Mouse (Mus musculus) heart, adult 2 months (tissue): Measurements from ENCODE around the gene Slco3a1. TPM values are rescaled to one million over a fixed set of nuclear protein-coding genes. Genes with fewer than 3 reads are reported as not detected.

Experiments
- DNase-seq, 2 experiments: peaks; one replicate each; pipeline ENCODE4 v3.0.0; 2021
- H3K27ac ChIP-seq: fragments of 200-600 bp; 2 replicates; pipeline ENCODE4 v1.8.1; 2022
- H3K27me3 ChIP-seq: fragments of 200-500 bp; 2 replicates; pipeline ENCODE4 v1.6.1; 2012; ENCODE audit warnings: mild to moderate bottlenecking, low read length, inconsistent platforms, mixed read lengths; ENCODE audit not compliant: control insufficient read depth, insufficient read depth
- H3K36me3 ChIP-seq: fragments of 200-500 bp; 2 replicates; pipeline ENCODE4 v1.6.1; 2012; ENCODE audit warnings: low read length, inconsistent platforms; ENCODE audit not compliant: control insufficient read depth, insufficient read depth
- H3K4me1 ChIP-seq: fragments of 200-500 bp; 2 replicates; pipeline ENCODE4 v1.6.1; 2011; ENCODE audit warnings: low read length; ENCODE audit not compliant: control insufficient read depth, insufficient read depth
- H3K4me3 ChIP-seq: fragments of 200-600 bp; 2 replicates; pipeline ENCODE4 v1.8.1; 2022
- H3K79me2 ChIP-seq: fragments of 200-500 bp; replicated peaks from 2 replicates; pipeline ENCODE4 v1.6.1; 2012; ENCODE audit warnings: mild to moderate bottlenecking, inconsistent platforms, low read length, moderate library complexity, mixed read lengths; ENCODE audit not compliant: control insufficient read depth, insufficient read depth
- H3K9ac ChIP-seq: fragments of 200-500 bp; 2 replicates; pipeline ENCODE4 v1.6.1; 2012; ENCODE audit warnings: low read depth, mild to moderate bottlenecking, control low read depth, inconsistent platforms, low read length, mixed read lengths
- CTCF ChIP-seq: fragments of 200-600 bp; IDR thresholded peaks from 2 replicates; pipeline ENCODE4 v1.8.1; 2022; ENCODE audit warnings: antibody characterized with exemption, mild to moderate bottlenecking, moderate library complexity
- EP300 ChIP-seq: fragments of 200-500 bp; IDR thresholded peaks from 2 replicates; pipeline ENCODE4 v1.6.1; 2011; ENCODE audit warnings: low read depth, low read length, control low read depth; ENCODE audit not compliant: insufficient read depth
- POLR2A ChIP-seq: fragments of 200-500 bp; IDR thresholded peaks from 2 replicates; pipeline ENCODE4 v1.6.1; 2011; ENCODE audit warnings: mild to moderate bottlenecking, low read depth, low read length, control low read depth; ENCODE audit not compliant: insufficient read depth
- WGBS: fragments of 180-500 bp; shearing (Covaris S2); methylation state at CpG from one replicate; pipeline ENCODE4 v1.1.7; 2018; 5-methylcytosine and 5-hydroxymethylcytosine counted together
- intact Hi-C: fragments of 180-260 bp; cut with DNase I; formaldehyde crosslinking; loops from one replicate; pipeline ENCODE4 v1.15.1; 2025
- microRNA-seq, 2 experiments: library from miRNA; unstranded; fragments of <30 nt; microRNA quantifications; one replicate each; pipeline ENCODE4 v1.2.0; 2021
- polyA plus RNA-seq: library from polyadenylated mRNA; depleted of rRNA; stranded (reverse); fragments of >200 nt; gene quantifications from 2 replicates; pipeline ENCODE4 v1.2.3, GENCODE M21; 2012
- total RNA-seq, 2 experiments: library from RNA; stranded (reverse); gene quantifications; 2 replicates each; pipeline ENCODE4 v1.2.3; 2021

Gene Slco3a1
- total and polyA plus RNA-seq, 3 experiments = 93.1 to 146 (median 124) TPM

DNA sequence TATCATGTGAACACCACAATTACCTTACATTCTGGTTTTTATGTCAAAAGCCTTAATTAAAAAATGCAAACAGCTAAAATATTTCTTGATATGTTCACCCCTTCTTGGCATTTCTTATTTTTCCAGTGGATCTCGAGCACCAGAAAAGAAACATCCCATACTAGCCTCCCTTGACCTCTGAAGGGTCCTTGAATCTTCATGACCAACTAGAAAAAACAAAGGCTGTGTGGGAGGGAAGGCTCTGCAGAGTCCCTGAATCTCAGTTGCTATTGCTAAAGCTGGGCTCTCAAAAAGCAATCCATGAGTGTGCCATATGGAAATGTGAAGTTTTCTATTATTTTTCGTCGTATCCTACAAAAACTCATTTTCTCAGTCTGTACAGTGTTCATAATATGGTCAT lies 313.3 kb downstream of the Slco3a1 start:
- Histone ChIP-seq H3K4me3 (no peak overlapping the region), H3K9ac (no peak overlapping the region), H3K4me1 (no peaks in the 10 kb centered on the region), H3K27ac (no peak overlapping the region), H3K27me3 (no peaks in the 10 kb centered on the region), H3K36me3 (no peaks in the 10 kb centered on the region), H3K79me2 (no peaks in the 10 kb centered on the region)
- no peak for DNase-seq
- 67% methylated on average over 3 of the region's 3 CpGs for whole genome bisulfite sequencing
- intact Hi-C loops = no loop called here
- TF ChIP-seq CTCF (no peak), EP300 (no peak), POLR2A (no peak)

DNA sequence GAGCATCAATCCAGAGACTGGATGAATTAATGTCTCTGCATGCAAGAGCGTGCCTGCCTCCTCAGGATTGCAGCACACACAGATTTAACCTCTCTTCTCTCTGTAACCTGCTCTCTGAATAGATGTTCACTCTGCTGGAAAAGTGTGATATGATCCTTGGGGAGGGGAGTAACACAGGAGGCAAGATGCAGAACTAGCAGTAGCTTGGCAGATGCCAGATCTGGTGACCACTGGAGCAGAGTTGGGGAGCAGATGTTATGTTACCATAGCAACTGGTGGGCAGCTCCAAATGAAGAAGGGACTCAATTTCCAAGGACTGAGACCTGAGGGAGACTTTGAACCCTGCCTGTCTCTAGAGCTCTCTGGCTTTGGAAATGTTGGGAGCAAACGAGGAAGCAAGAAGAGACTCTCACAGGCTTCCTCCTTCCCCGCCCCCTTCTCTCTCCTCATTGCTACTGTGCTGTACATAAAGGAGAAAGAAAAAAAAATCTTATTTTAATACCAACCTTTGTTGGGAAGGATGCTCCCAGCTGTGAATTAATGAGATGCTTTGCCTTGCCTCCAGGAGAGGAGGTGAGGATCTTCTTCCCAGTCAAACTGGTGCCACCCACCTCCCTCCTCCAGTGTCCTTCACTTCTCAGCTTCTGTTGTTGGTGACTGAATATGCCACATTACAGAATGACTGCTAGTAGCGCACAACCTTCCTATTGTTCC lies 314.0 kb downstream of the Slco3a1 start:
- Histone ChIP-seq H3K9ac (no peak overlapping the region), H3K4me1 (no peaks in the 10 kb centered on the region), H3K27ac (no peak overlapping the region), H3K27me3 (no peaks in the 10 kb centered on the region), H3K79me2 (no peaks in the 10 kb centered on the region), H3K4me3 (no peak overlapping the region), H3K36me3 (no peaks in the 10 kb centered on the region)
- WGBS = 59% methylated on average over 4 of the region's 4 CpGs
- no peak for DNase-seq
- TF ChIP-seq EP300 (no peak), CTCF (no peak), POLR2A (no peak)
- intact Hi-C loops = no loop called here

Small RNA genes within 50 kb of the gene (microRNA-seq; reads per million reads assigned to microRNA genes)
- 0 reads per million in 2 experiments for gene Gm27459
